Mouse (Mus musculus): ENCODE results near the gene Wdr5. TPM values are rescaled to one million over a fixed set of nuclear protein-coding genes. Genes with fewer than 3 reads are reported as not detected.
A peak's percentile ranks its signal among the peaks of the same experiment; 100 is the strongest.

Wdr5 gene
- 12.2 and 22.6 TPM in 2 replicates for polyA plus RNA-seq (2012; rRNA removed)

GRCm38 (mm10) chr2:27514639-27515328 is at the start of gene Wdr5:
TSS of gene Wdr5 (plus strand) at chr2:27515157.
- H3K4me1 ChIP-seq (ENCODE audit: control insufficient read depth, insufficient read depth, insufficient read length, low read length) = peaks cover 20% of the 10 kb centered on the region; the same call in 1 of the 2 replicates
- peaks cover 12% of the 10 kb centered on the region for H3K36me3 ChIP-seq (ENCODE audit: control insufficient read depth, insufficient read depth, low read length)
- H3K27me3 ChIP-seq (ENCODE audit: control insufficient read depth, insufficient read depth, low read length) = no peaks in the 10 kb centered on the region
- H3K27ac ChIP-seq (ENCODE audit: insufficient read depth, low read depth, low read length) = peak within 1 kb of the TSS; percentile 75
- peak within 1 kb of the TSS; percentile 87 for H3K4me3 ChIP-seq (ENCODE audit: low read depth, low read length)
- TF ChIP-seq CTCF (IDR thresholded peaks at IDR 0.05; ENCODE audit: extremely low read depth, insufficient read length, insufficient replicate concordance, low read depth, low read length) = peak; percentile 60; the same call in 1 of the 2 replicates
- no peak; the same call in 1 of the 2 replicates for TF ChIP-seq POLR2A (IDR thresholded peaks at IDR 0.05; ENCODE audit: low read depth, low read length)
- WGBS = 1% methylated on average over 57 of the region's 57 CpGs

GRCm38 (mm10) chr2:27469292-27469990 is 45.5 kb upstream of the Wdr5 start:
- no peak for TF ChIP-seq POLR2A (IDR thresholded peaks at IDR 0.05; ENCODE audit: low read depth, low read length)
- no peak for TF ChIP-seq CTCF (IDR thresholded peaks at IDR 0.05; ENCODE audit: extremely low read depth, insufficient read length, insufficient replicate concordance, low read depth, low read length)
- H3K4me3 ChIP-seq (ENCODE audit: low read depth, low read length) = no peak overlapping the region
- H3K4me1 ChIP-seq (ENCODE audit: control insufficient read depth, insufficient read depth, insufficient read length, low read length) = peaks cover 46% of the 10 kb centered on the region
- WGBS = 63% methylated on average over 4 of the region's 4 CpGs
- H3K27me3 ChIP-seq (ENCODE audit: control insufficient read depth, insufficient read depth, low read length) = no peaks in the 10 kb centered on the region
- H3K27ac ChIP-seq (ENCODE audit: insufficient read depth, low read depth, low read length) = no peak overlapping the region
- H3K36me3 ChIP-seq (ENCODE audit: control insufficient read depth, insufficient read depth, low read length) = peaks cover 3% of the 10 kb centered on the region

GRCm38 (mm10) chr2:27469991-27470355 is 45.0 kb upstream of the Wdr5 start:
- TF ChIP-seq CTCF (IDR thresholded peaks at IDR 0.05; ENCODE audit: extremely low read depth, insufficient read length, insufficient replicate concordance, low read depth, low read length) (no peak), POLR2A (IDR thresholded peaks at IDR 0.05; ENCODE audit: low read depth, low read length) (no peak)
- Histone ChIP-seq H3K27me3 (ENCODE audit: control insufficient read depth, insufficient read depth, low read length) (no peaks in the 10 kb centered on the region), H3K4me3 (ENCODE audit: low read depth, low read length) (no peak overlapping the region), H3K36me3 (ENCODE audit: control insufficient read depth, insufficient read depth, low read length) (peaks cover 3% of the 10 kb centered on the region), H3K4me1 (ENCODE audit: control insufficient read depth, insufficient read depth, insufficient read length, low read length) (peaks cover 46% of the 10 kb centered on the region), H3K27ac (ENCODE audit: insufficient read depth, low read depth, low read length) (no peak overlapping the region)
- 34% methylated on average over 3 of the region's 3 CpGs for WGBS

- H3K4me1 ChIP-seq (ENCODE audit: control insufficient read depth, insufficient read depth, insufficient read length, low read length) = peaks cover 46% of the 10 kb centered on the region
- H3K36me3 ChIP-seq (ENCODE audit: control insufficient read depth, insufficient read depth, low read length) = peaks cover 3% of the 10 kb centered on the region
- no peak overlapping the region for H3K27ac ChIP-seq (ENCODE audit: insufficient read depth, low read depth, low read length)
- no peaks in the 10 kb centered on the region for H3K27me3 ChIP-seq (ENCODE audit: control insufficient read depth, insufficient read depth, low read length)
- TF ChIP-seq CTCF (IDR thresholded peaks at IDR 0.05; ENCODE audit: extremely low read depth, insufficient read length, insufficient replicate concordance, low read depth, low read length) (no peak), POLR2A (IDR thresholded peaks at IDR 0.05; ENCODE audit: low read depth, low read length) (no peak)
- no peak overlapping the region for H3K4me3 ChIP-seq (ENCODE audit: low read depth, low read length)
- WGBS = 94% methylated on average over 2 of the region's 2 CpGs
These were observed 44.4 kb upstream of the Wdr5 start for GRCm38 (mm10) chr2:27470535-27470934.

- no peak overlapping the region for H3K27ac ChIP-seq (ENCODE audit: insufficient read depth, low read depth, low read length)
- peaks cover 3% of the 10 kb centered on the region for H3K36me3 ChIP-seq (ENCODE audit: control insufficient read depth, insufficient read depth, low read length)
- H3K4me3 ChIP-seq (ENCODE audit: low read depth, low read length) = no peak overlapping the region
- H3K27me3 ChIP-seq (ENCODE audit: control insufficient read depth, insufficient read depth, low read length) = no peaks in the 10 kb centered on the region
- TF ChIP-seq CTCF (IDR thresholded peaks at IDR 0.05; ENCODE audit: extremely low read depth, insufficient read length, insufficient replicate concordance, low read depth, low read length) (no peak), POLR2A (IDR thresholded peaks at IDR 0.05; ENCODE audit: low read depth, low read length) (no peak)
- H3K4me1 ChIP-seq (ENCODE audit: control insufficient read depth, insufficient read depth, insufficient read length, low read length) = peaks cover 46% of the 10 kb centered on the region
These were observed 43.8 kb upstream of the Wdr5 start for GRCm38 (mm10) chr2:27471170-27471584.

- no peak overlapping the region for H3K4me3 ChIP-seq (ENCODE audit: low read depth, low read length)
These were observed 41.7 kb upstream of the Wdr5 start for GRCm38 (mm10) chr2:27473061-27473765.

GRCm38 (mm10) chr2:27473911-27474310 is 41.0 kb upstream of the Wdr5 start:
- H3K4me3 ChIP-seq (ENCODE audit: low read depth, low read length) = peak overlapping the region; percentile 97
- no peak for TF ChIP-seq POLR2A (IDR thresholded peaks at IDR 0.05; ENCODE audit: low read depth, low read length)
- no peak for TF ChIP-seq CTCF (IDR thresholded peaks at IDR 0.05; ENCODE audit: extremely low read depth, insufficient read length, insufficient replicate concordance, low read depth, low read length)
- H3K27me3 ChIP-seq (ENCODE audit: control insufficient read depth, insufficient read depth, low read length) = no peaks in the 10 kb centered on the region
- no peaks in the 10 kb centered on the region for H3K36me3 ChIP-seq (ENCODE audit: control insufficient read depth, insufficient read depth, low read length)
- no peak overlapping the region for H3K27ac ChIP-seq (ENCODE audit: insufficient read depth, low read depth, low read length)
- H3K4me1 ChIP-seq (ENCODE audit: control insufficient read depth, insufficient read depth, insufficient read length, low read length) = peaks cover 43% of the 10 kb centered on the region
- 16% methylated on average over 4 of the region's 4 CpGs for WGBS

More at GRCm38 (mm10) chr2:27473061-27473765, 41.7 kb upstream of the Wdr5 start:
- WGBS = 45% methylated on average over 7 of the region's 7 CpGs
- Histone ChIP-seq H3K36me3 (ENCODE audit: control insufficient read depth, insufficient read depth, low read length) (0 out of 2 replicates have a peak, but pooled peaks cover under 1% of the 10 kb centered on the region), H3K4me1 (ENCODE audit: control insufficient read depth, insufficient read depth, insufficient read length, low read length) (peaks cover 44% of the 10 kb centered on the region), H3K27me3 (ENCODE audit: control insufficient read depth, insufficient read depth, low read length) (no peaks in the 10 kb centered on the region), H3K27ac (ENCODE audit: insufficient read depth, low read depth, low read length) (no peak overlapping the region)
- TF ChIP-seq POLR2A (IDR thresholded peaks at IDR 0.05; ENCODE audit: low read depth, low read length) (no peak), CTCF (IDR thresholded peaks at IDR 0.05; ENCODE audit: extremely low read depth, insufficient read length, insufficient replicate concordance, low read depth, low read length) (no peak)
